In the genomic region with DNA sequence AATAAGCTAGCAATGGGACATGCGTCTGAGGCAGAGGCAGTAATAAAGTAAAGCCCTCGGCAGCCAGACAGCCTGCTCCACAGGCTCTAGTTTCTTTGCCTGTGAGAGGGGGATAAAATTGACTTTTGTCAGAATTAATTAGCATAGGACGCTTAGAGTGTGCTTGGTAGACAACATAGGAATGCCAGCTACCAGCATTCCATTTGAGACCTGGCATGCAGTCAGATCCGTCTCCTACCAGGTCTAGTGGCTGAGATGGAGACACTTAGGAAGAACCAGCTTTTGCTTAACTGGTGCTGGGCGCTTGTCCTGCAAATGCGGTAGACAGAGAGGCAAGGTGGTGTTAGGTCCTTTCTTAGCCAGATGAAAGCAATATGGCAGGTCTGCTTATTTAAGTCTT, we compare ENCODE assay signal across 35 mouse cellular contexts. TPM values are rescaled to one million over a fixed set of nuclear protein-coding genes. Genes with fewer than 3 reads are reported as not detected.
DNase-seq lines count a peak whose midpoint lies in the region; ATAC-seq and TF ChIP-seq lines count a peak whose summit lies in the region.
"Had no signal": no experiment of that assay in that cellular context is flagged by ENCODE, and none has a peak within 500 bp of the region (broad histone marks: within the 10 kb centered on the region; RNA-seq: fewer than 3 reads in every experiment).

No protein-coding gene starts in this region.

- peak; percentile 59 to 65 for DNase-seq in cerebellum, postnatal 14 days
- DNase-seq in cerebellum, adult 11 months, result no peak
- DNase-seq in heart, postnatal 0 days (ENCODE audit: low spot score), result no peak
- no peak for DNase-seq in heart, postnatal 25 days (ENCODE audit: low spot score)
- DNase-seq in Muller cell, postnatal 12 days (ENCODE audit: inconsistent ontology term), result peak; percentile 67
- no peak for DNase-seq in limb, embryonic 10.5 days (ENCODE audit: low spot score)
- DNase-seq in ovary, postnatal 14 days (ENCODE audit: low spot score), result no peak
- DNase-seq: adrenal gland, postnatal 25 days; forebrain, postnatal 0 days; heart, postnatal 36 days; kidney, adult 2 months; kidney, postnatal 36 days had no signal

- TF ChIP-seq CTCF in heart, postnatal 0 days (IDR thresholded peaks at IDR 0.05; ENCODE audit: low read depth), result no peak

- no peaks in the 10 kb centered on the region; the same call in 1 of the 2 replicates for H3K4me1 ChIP-seq in heart, postnatal 0 days (ENCODE audit: control insufficient read depth, insufficient read depth)
- peaks cover 19% of the 10 kb centered on the region for H3K4me1 ChIP-seq in limb, embryonic 10.5 days
- H3K4me1 ChIP-seq: embryonic facial prominence, embryonic 15.5 days; intestine, embryonic 15.5 days; liver, embryonic 15.5 days had no signal

- peak overlapping the region; percentile 35; the same call in 1 of the 2 replicates for H3K27ac ChIP-seq in heart, postnatal 0 days (ENCODE audit: low read depth)
- peak overlapping the region; percentile 34; the same call in 1 of the 2 replicates for H3K27ac ChIP-seq in limb, embryonic 10.5 days
- H3K27ac ChIP-seq: embryonic facial prominence, embryonic 15.5 days; forebrain, embryonic 12.5 days; heart, embryonic 10.5 days; hindbrain, embryonic 12.5 days; hindbrain, postnatal 0 days; intestine, embryonic 15.5 days; layer of hippocampus, adult 2 months; left cerebral cortex, adult 2 months; liver, embryonic 15.5 days; neural tube, embryonic 12.5 days had no signal

- intact Hi-C loops in heart, postnatal 25 days (cut with DNase I), result no loop called here

- no peaks in the 10 kb centered on the region for H3K27me3 ChIP-seq in heart, postnatal 0 days (ENCODE audit: control insufficient read depth, insufficient read depth, low read length)
- no peaks in the 10 kb centered on the region for H3K27me3 ChIP-seq in limb, embryonic 10.5 days (ENCODE audit: low read depth, poor library complexity, severe bottlenecking)
- H3K27me3 ChIP-seq: embryonic facial prominence, embryonic 15.5 days; forebrain, embryonic 12.5 days; hindbrain, embryonic 12.5 days; intestine, embryonic 15.5 days; liver, embryonic 15.5 days; neural tube, embryonic 12.5 days had no signal

- H3K4me2 ChIP-seq in heart, postnatal 0 days (ENCODE audit: low read depth, low read length), result no peak overlapping the region
- H3K4me2 ChIP-seq: embryonic facial prominence, embryonic 15.5 days; forebrain, embryonic 12.5 days; hindbrain, embryonic 12.5 days; intestine, embryonic 15.5 days; liver, embryonic 15.5 days; midbrain, embryonic 11.5 days; neural tube, embryonic 12.5 days had no signal

- peak; percentile 63 for ATAC-seq in heart, postnatal 0 days (ENCODE audit: insufficient read depth, low read depth)
- ATAC-seq in granulocyte monocyte progenitor cell, adult 5-6 weeks (replicated peaks; ENCODE audit: poor library complexity, severe bottlenecking), result no peak
- ATAC-seq: CD4-positive, CD25-positive, alpha-beta regulatory T cell, adult 4 months; forebrain, postnatal 0 days; hindbrain, postnatal 0 days; intestine, embryonic 15.5 days had no signal

- no peaks in the 10 kb centered on the region for H3K36me3 ChIP-seq in heart, postnatal 0 days (replicated peaks; ENCODE audit: control insufficient read depth, insufficient read depth, low read length)
- no peaks in the 10 kb centered on the region for H3K36me3 ChIP-seq in limb, embryonic 10.5 days
- H3K36me3 ChIP-seq: embryonic facial prominence, embryonic 15.5 days; forebrain, embryonic 12.5 days; heart, embryonic 10.5 days; hindbrain, embryonic 12.5 days; intestine, embryonic 15.5 days; liver, embryonic 15.5 days; neural tube, embryonic 12.5 days had no signal

- H3K9ac ChIP-seq in heart, postnatal 0 days (replicated peaks; ENCODE audit: low read depth, low read length), result no peak overlapping the region
- H3K9ac ChIP-seq: embryonic facial prominence, embryonic 15.5 days; forebrain, embryonic 12.5 days; forebrain, postnatal 0 days; hindbrain, embryonic 12.5 days; intestine, embryonic 15.5 days; liver, embryonic 15.5 days; neural tube, embryonic 12.5 days had no signal

- no peak for TF ChIP-seq EP300 in heart, postnatal 0 days (IDR thresholded peaks at IDR 0.05; ENCODE audit: low read depth)

- H3K4me3 ChIP-seq in heart, postnatal 0 days (ENCODE audit: low read depth, low read length), result no peak overlapping the region
- H3K4me3 ChIP-seq in limb, embryonic 10.5 days, result no peak overlapping the region
- H3K4me3 ChIP-seq: embryonic facial prominence, embryonic 15.5 days; forebrain, embryonic 12.5 days; heart, embryonic 10.5 days; hindbrain, embryonic 12.5 days; intestine, embryonic 15.5 days; layer of hippocampus, adult 2 months; left cerebral cortex, adult 2 months; liver, embryonic 15.5 days; myocyte; neural tube, embryonic 12.5 days had no signal

- 44% methylated on average over 6 of the region's 6 CpGs for WGBS in heart, postnatal 0 days
- WGBS in limb, embryonic 10.5 days, result 85% methylated on average over 6 of the region's 6 CpGs

- no peaks in the 10 kb centered on the region for H3K9me3 ChIP-seq in heart, postnatal 0 days (replicated peaks; ENCODE audit: control insufficient read depth, low read length)
- no peaks in the 10 kb centered on the region for H3K9me3 ChIP-seq in limb, embryonic 10.5 days (replicated peaks)
- H3K9me3 ChIP-seq: embryonic facial prominence, embryonic 15.5 days; forebrain, embryonic 12.5 days; heart, embryonic 10.5 days; intestine, embryonic 15.5 days; liver, embryonic 15.5 days had no signal

RNA-seq across cellular contexts. Expression of a gene that starts 27.9 kb away (rescaled TPM):
- total RNA-seq in heart, postnatal 0 days (2014; rRNA removed; ENCODE audit: low replicate concordance), result not detected in 2 replicates
- 0.16 TPM in 1 of 2 replicates, not detected in the other for polyA plus RNA-seq in heart, postnatal 0 days (2015; fragmentation: Nextera tagmentation; extraction: Ambion mirVana)
- not detected for total RNA-seq in heart, postnatal 25 days (2021)
- not detected in 2 replicates for polyA plus RNA-seq in limb, embryonic 10.5 days (2016; fragmentation: Nextera tagmentation; extraction: Ambion mirVana)
- not detected in 2 replicates for total RNA-seq in granulocyte monocyte progenitor cell, adult 5-6 weeks (2014; fragmentation: Nextera tagmentation)
- total RNA-seq in granulocyte monocyte progenitor cell, adult 5-6 weeks (2017), result not detected in 2 replicates
- total RNA-seq: adrenal gland, adult 18-20 months; adrenal gland, postnatal 25 days; common myeloid progenitor, adult 5-6 weeks; forebrain, postnatal 0 days; gastrocnemius, adult 8-10 months; heart, postnatal 36 days; hindbrain, postnatal 0 days; layer of hippocampus, adult 2 months; layer of hippocampus, postnatal 14 days; left cerebral cortex, adult 2 months; left cerebral cortex, postnatal 25 days; liver, adult 2 months; megakaryocyte, adult 5-6 weeks; midbrain, postnatal 0 days had no signal
- polyA plus RNA-seq: CD4-positive, CD25-positive, alpha-beta regulatory T cell, adult 4 months; forebrain, embryonic 12.5 days; forebrain, postnatal 0 days; hindbrain, embryonic 12.5 days; intestine, embryonic 15.5 days; kidney, adult 2 months; kidney, embryonic 16.5 days; liver, adult 2 months; liver, embryonic 15.5 days; midbrain, embryonic 11.5 days; midbrain, postnatal 0 days; myocyte had no signal

Comparison
In these comparisons a context has a peak if more than half of its experiments do, and no peak if none do; other contexts are left out.
1. DNase-seq: peak in cerebellum, postnatal 14 days (2 of 2) and Muller cell, postnatal 12 days (single experiment); none in cerebellum, adult 11 months (single experiment), heart, postnatal 0 days (single experiment), heart, postnatal 25 days (single experiment), limb, embryonic 10.5 days (single experiment) and ovary, postnatal 14 days (single experiment).